Mouse (Mus musculus) ES-Bruce4 (cell line): Measurements from ENCODE around the gene Gm47841. TPM values are rescaled to one million over a fixed set of nuclear protein-coding genes. Genes with fewer than 3 reads are reported as not detected.

Source experiments
- H3K27ac ChIP-seq: 2 replicates; pipeline ENCODE4 v1.5.1; 2012; ENCODE audit warnings: low read length, inconsistent platforms; ENCODE audit not compliant: insufficient read depth
- H3K27me3 ChIP-seq: 2 replicates; pipeline ENCODE4 v1.6.1; 2012; ENCODE audit warnings: mild to moderate bottlenecking, low read length, inconsistent platforms; ENCODE audit not compliant: control insufficient read depth, poor library complexity, insufficient read depth, severe bottlenecking
- H3K36me3 ChIP-seq: 2 replicates; pipeline ENCODE4 v1.6.1; 2012; ENCODE audit warnings: inconsistent platforms, mild to moderate bottlenecking, low read length, moderate library complexity; ENCODE audit not compliant: control insufficient read depth, poor library complexity, insufficient read depth, severe bottlenecking
- H3K4me1 ChIP-seq: one replicate; pipeline ENCODE4 v1.8.1; 2011; ENCODE audit warnings: low read length; ENCODE audit not compliant: control insufficient read depth, insufficient read depth
- H3K4me3 ChIP-seq: 2 replicates; pipeline ENCODE4 v1.5.1; 2011; ENCODE audit warnings: low read depth, mild to moderate bottlenecking, low read length
- H3K9ac ChIP-seq: 2 replicates; pipeline ENCODE4 v1.6.1; 2012; ENCODE audit warnings: low read depth, mild to moderate bottlenecking, inconsistent platforms; ENCODE audit not compliant: poor library complexity, severe bottlenecking
- H3K9me3 ChIP-seq: replicated peaks from 2 replicates; pipeline ENCODE4 v1.6.1; 2012; ENCODE audit warnings: mild to moderate bottlenecking, low read length, inconsistent platforms; ENCODE audit not compliant: control insufficient read depth, poor library complexity, insufficient read depth, severe bottlenecking
- CTCF ChIP-seq: IDR thresholded peaks from one replicate; pipeline ENCODE4 v1.8.1; 2011; ENCODE audit warnings: low read depth, low read length
- EP300 ChIP-seq: IDR thresholded peaks from 2 replicates; pipeline ENCODE4 v1.6.1; 2011; ENCODE audit warnings: low read depth, low read length; ENCODE audit not compliant: insufficient read depth
- POLR2A ChIP-seq: IDR thresholded peaks from one replicate; pipeline ENCODE4 v1.8.1; 2011; ENCODE audit warnings: low read length; ENCODE audit not compliant: insufficient read depth
- polyA plus RNA-seq: library from polyadenylated mRNA; stranded (reverse); fragments of >200 nt; gene quantifications from 2 replicates; pipeline ENCODE4 v1.2.4, GENCODE M21; 2011; ENCODE audit warnings: low read depth; ENCODE audit not compliant: missing spikeins, insufficient read depth, insufficient read length

The Gm47841 gene
- polyA plus RNA-seq, 1 experiment = not detected

- H3K9ac ChIP-seq = no peak overlapping the region
Measured at GRCm38 (mm10) chr15:101076071-101077000, 29.1 kb upstream of the Gm47841 start.

GRCm38 (mm10) chr15:101075656-101076055 lies 28.5 kb upstream of the Gm47841 start:
- Histone ChIP-seq H3K27me3 (no peaks in the 10 kb centered on the region), H3K9me3 (no peaks in the 10 kb centered on the region), H3K4me3 (no peak overlapping the region), H3K9ac (no peak overlapping the region), H3K4me1 (peaks cover 1% of the 10 kb centered on the region), H3K27ac (no peak overlapping the region), H3K36me3 (no peaks in the 10 kb centered on the region)
- no peak for TF ChIP-seq CTCF
- TF ChIP-seq EP300 = no peak
- no peak for TF ChIP-seq POLR2A

More at GRCm38 (mm10) chr15:101076071-101077000, 29.1 kb upstream of the Gm47841 start:
- no peaks in the 10 kb centered on the region for H3K36me3 ChIP-seq
- H3K27ac ChIP-seq = no peak overlapping the region
- H3K4me3 ChIP-seq = 0 out of 2 replicates have a peak overlapping the region, but pooled peaks have one; percentile 10
- H3K27me3 ChIP-seq = no peaks in the 10 kb centered on the region
- no peaks in the 10 kb centered on the region for H3K9me3 ChIP-seq
- H3K4me1 ChIP-seq = peaks cover 5% of the 10 kb centered on the region
- TF ChIP-seq POLR2A (no peak), EP300 (no peak), CTCF (no peak)

- H3K9me3 ChIP-seq = no peaks in the 10 kb centered on the region
- H3K4me3 ChIP-seq = no peak overlapping the region
- no peaks in the 10 kb centered on the region for H3K27me3 ChIP-seq
- H3K9ac ChIP-seq = no peak overlapping the region
- no peak overlapping the region for H3K27ac ChIP-seq
- TF ChIP-seq CTCF (no peak), EP300 (no peak), POLR2A (no peak)
- no peaks in the 10 kb centered on the region for H3K36me3 ChIP-seq
- peaks cover 2% of the 10 kb centered on the region for H3K4me1 ChIP-seq
Measured at GRCm38 (mm10) chr15:101075150-101075549, 28.0 kb upstream of the Gm47841 start.

- Histone ChIP-seq H3K27me3 (no peaks in the 10 kb centered on the region), H3K4me1 (peaks cover 10% of the 10 kb centered on the region), H3K4me3 (no peak overlapping the region), H3K9me3 (no peaks in the 10 kb centered on the region), H3K36me3 (no peaks in the 10 kb centered on the region), H3K9ac (no peak overlapping the region), H3K27ac (no peak overlapping the region)
- TF ChIP-seq CTCF (no peak), POLR2A (no peak), EP300 (no peak)
Measured at GRCm38 (mm10) chr15:101074067-101074466, 26.9 kb upstream of the Gm47841 start.

GRCm38 (mm10) chr15:101072736-101073135 lies 25.5 kb upstream of the Gm47841 start:
- TF ChIP-seq EP300 (no peak), POLR2A (no peak)
- Histone ChIP-seq H3K9me3 (no peaks in the 10 kb centered on the region), H3K4me1 (peaks cover 10% of the 10 kb centered on the region)

GRCm38 (mm10) chr15:101070762-101071161 lies 23.6 kb upstream of the Gm47841 start:
- peaks cover 10% of the 10 kb centered on the region for H3K4me1 ChIP-seq
- TF ChIP-seq POLR2A (no peak), EP300 (peak; percentile 71)
- no peaks in the 10 kb centered on the region for H3K36me3 ChIP-seq
- H3K9ac ChIP-seq = 0 out of 2 replicates have a peak overlapping the region, but pooled peaks have one; percentile 4
- H3K27ac ChIP-seq = peak overlapping the region; percentile 28; the same call in 1 of the 2 replicates
- H3K27me3 ChIP-seq = no peaks in the 10 kb centered on the region
- no peaks in the 10 kb centered on the region for H3K9me3 ChIP-seq
- no peak overlapping the region for H3K4me3 ChIP-seq

More at GRCm38 (mm10) chr15:101072736-101073135, 25.5 kb upstream of the Gm47841 start:
- no peak overlapping the region for H3K4me3 ChIP-seq
- H3K9ac ChIP-seq = no peak overlapping the region
- H3K27ac ChIP-seq = no peak overlapping the region
- no peaks in the 10 kb centered on the region for H3K36me3 ChIP-seq
- no peaks in the 10 kb centered on the region for H3K27me3 ChIP-seq
